Mouse (Mus musculus) urinary bladder, adult 2 months (tissue): ENCODE measurements around the gene S100a9. TPM values are rescaled to one million over a fixed set of nuclear protein-coding genes. Genes with fewer than 3 reads are reported as not detected.

Experiments
- polyA plus RNA-seq: library from polyadenylated mRNA; depleted of rRNA; stranded (reverse); fragments of >200 nt; gene quantifications from 2 replicates; pipeline ENCODE4 v1.2.3, GENCODE M21; 2012; rRNA removed

The S100a9 gene
- polyA plus RNA-seq, 1 experiment = 0.15 TPM

Other genes starting within 250 kb of the S100a9 start
- 25.3 and 26.4 TPM in 2 replicates for gene Npr1, start 229.9 kb downstream of the S100a9 start, polyA plus RNA-seq
- 44.4 and 48.2 TPM in 2 replicates for gene Ilf2, start 219.6 kb downstream of the S100a9 start, polyA plus RNA-seq
- 88.2 and 107 TPM in 2 replicates for gene Snapin, start 204.7 kb downstream of the S100a9 start, polyA plus RNA-seq
- 98.1 and 103 TPM in 2 replicates for gene Chtop, start 186.2 kb downstream of the S100a9 start, polyA plus RNA-seq
- 592 and 865 TPM in 2 replicates for gene S100a1, start 181.3 kb downstream of the S100a9 start, polyA plus RNA-seq
- 86.1 and 86.3 TPM in 2 replicates for gene S100a13, start 181.3 kb downstream of the S100a9 start, polyA plus RNA-seq
- 70.1 and 94.3 TPM in 2 replicates for gene S100a14, start 168.9 kb downstream of the S100a9 start, polyA plus RNA-seq
- 151 and 159 TPM in 2 replicates for gene S100a16, start 158.5 kb downstream of the S100a9 start, polyA plus RNA-seq
- gene S100a3, start 135.1 kb downstream of the S100a9 start, polyA plus RNA-seq = 3.3 and 4.7 TPM in 2 replicates
- gene S100a2, start 105.5 kb downstream of the S100a9 start, polyA plus RNA-seq = not detected in 2 replicates
- 0.41 and 0.81 TPM in 2 replicates for gene Gm42674, start 93.8 kb downstream of the S100a9 start, polyA plus RNA-seq
- gene S100a4, start 92.0 kb downstream of the S100a9 start, polyA plus RNA-seq = 263 and 329 TPM in 2 replicates
- 9.8 and 10.2 TPM in 2 replicates for gene S100a5, start 87.2 kb downstream of the S100a9 start, polyA plus RNA-seq
- 3,944 and 6,594 TPM in 2 replicates for gene S100a6, start 82.8 kb downstream of the S100a9 start, polyA plus RNA-seq
- gene S100a7a, start 41.7 kb downstream of the S100a9 start, polyA plus RNA-seq = 4.6 and 6.6 TPM in 2 replicates
- 0.45 and 1.0 TPM in 2 replicates for gene S100a8, start 26.7 kb downstream of the S100a9 start, polyA plus RNA-seq
- 0.03 TPM in 1 of 2 replicates, not detected in the other for gene Pglyrp4, start 31.2 kb upstream of the S100a9 start, polyA plus RNA-seq
- not detected in 2 replicates for gene Gm5849, start 82.2 kb upstream of the S100a9 start, polyA plus RNA-seq